Mouse (Mus musculus): Measurements from ENCODE around the gene 9930111J21Rik2. TPM values are rescaled to one million over a fixed set of nuclear protein-coding genes. Genes with fewer than 3 reads are reported as not detected.
"Not testable (repeated sequence)": the region's sequence is repeated elsewhere in the genome, so short reads cannot be mapped to it uniquely, and the experiment has no call there.

The 9930111J21Rik2 gene
- total RNA-seq, 2 experiments from 2014 or later, result 1.7 to 1.9 TPM

GRCm38 (mm10) chr11:49078719-49079118 is 27.7 kb upstream of the 9930111J21Rik2 start:
- DNase-seq (ENCODE audit: low spot score in 2 of 2), result no peak

- DNase-seq (ENCODE audit: low spot score in 2 of 2), result no peak
Measured at GRCm38 (mm10) chr11:49077012-49077411, 26.0 kb upstream of the 9930111J21Rik2 start.

- DNase-seq (ENCODE audit: low spot score in 2 of 2), result not testable (repeated sequence)
Measured at GRCm38 (mm10) chr11:49076001-49076757, 25.1 kb upstream of the 9930111J21Rik2 start, which contains the start of gene Ifi47. Gene Ifi47, plus strand, starts transcription at chr11:49076587.

- DNase-seq (ENCODE audit: low spot score in 2 of 2), result no peak
Measured at GRCm38 (mm10) chr11:49068358-49068757, 17.3 kb upstream of the 9930111J21Rik2 start.

- not testable (repeated sequence) for DNase-seq (ENCODE audit: low spot score in 2 of 2)
Measured at GRCm38 (mm10) chr11:49063713-49064469, 12.8 kb upstream of the 9930111J21Rik2 start, which contains the start of gene Tgtp2. Gene Tgtp2, minus strand, starts transcription at chr11:49064206.

- DNase-seq (ENCODE audit: low spot score in 2 of 2), result not testable (repeated sequence)
Measured at GRCm38 (mm10) chr11:49061865-49062264, 10.8 kb upstream of the 9930111J21Rik2 start.

- not testable (repeated sequence) for DNase-seq (ENCODE audit: low spot score in 2 of 2)
Measured at GRCm38 (mm10) chr11:49060061-49060460, 9.0 kb upstream of the 9930111J21Rik2 start.

- not testable (repeated sequence) for DNase-seq (ENCODE audit: low spot score in 2 of 2)
Measured at GRCm38 (mm10) chr11:49051894-49052293, 852 bp upstream of the 9930111J21Rik2 start.

- not testable (repeated sequence) for DNase-seq (ENCODE audit: low spot score in 2 of 2)
Measured at GRCm38 (mm10) chr11:49050064-49050463, 978 bp downstream of the 9930111J21Rik2 start.

- not testable (repeated sequence) for DNase-seq (ENCODE audit: low spot score in 2 of 2)
Measured at GRCm38 (mm10) chr11:49012074-49012473, 39.0 kb downstream of the 9930111J21Rik2 start.

- DNase-seq (ENCODE audit: low spot score in 2 of 2), result not testable (repeated sequence)
Measured at GRCm38 (mm10) chr11:49006785-49007184, 44.3 kb downstream of the 9930111J21Rik2 start.

GRCm38 (mm10) chr11:49006317-49006716 is 44.7 kb downstream of the 9930111J21Rik2 start:
- DNase-seq (ENCODE audit: low spot score in 2 of 2), result not testable (repeated sequence)

- not testable (repeated sequence) for DNase-seq (ENCODE audit: low spot score in 2 of 2)
Measured at GRCm38 (mm10) chr11:49000411-49000810, 50.6 kb downstream of the 9930111J21Rik2 start.

- not testable (repeated sequence) for DNase-seq (ENCODE audit: low spot score in 2 of 2)
Measured at GRCm38 (mm10) chr11:48994018-48994417, 57.0 kb downstream of the 9930111J21Rik2 start, which contains the start of gene Tgtp1. Gene Tgtp1, minus strand, starts transcription at chr11:48994172.

- not testable (repeated sequence) for DNase-seq (ENCODE audit: low spot score in 2 of 2)
Measured at GRCm38 (mm10) chr11:48993296-48993695, 57.7 kb downstream of the 9930111J21Rik2 start.

- DNase-seq (ENCODE audit: low spot score in 2 of 2), result not testable (repeated sequence)
Measured at GRCm38 (mm10) chr11:48991740-48992520, 59.1 kb downstream of the 9930111J21Rik2 start, which contains the start of gene Gm12185. Gene Gm12185, minus strand, starts transcription at chr11:48992226.

GRCm38 (mm10) chr11:48989981-48990380 is 61.1 kb downstream of the 9930111J21Rik2 start:
- DNase-seq (ENCODE audit: low spot score in 2 of 2), result not testable (repeated sequence)

GRCm38 (mm10) chr11:48988219-48988618 is 62.8 kb downstream of the 9930111J21Rik2 start:
- DNase-seq (ENCODE audit: low spot score in 2 of 2), result not testable (repeated sequence)

GRCm38 (mm10) chr11:48982848-48983247 is 68.2 kb downstream of the 9930111J21Rik2 start:
- not testable (repeated sequence) for DNase-seq (ENCODE audit: low spot score in 2 of 2)

- DNase-seq (ENCODE audit: low spot score in 2 of 2), result not testable (repeated sequence)
Measured at GRCm38 (mm10) chr11:48980052-48980451, 71.0 kb downstream of the 9930111J21Rik2 start.

- not testable (repeated sequence) for DNase-seq (ENCODE audit: low spot score in 2 of 2)
Measured at GRCm38 (mm10) chr11:48979251-48979650, 71.8 kb downstream of the 9930111J21Rik2 start, which contains the start of gene 9930111J21Rik1. Gene 9930111J21Rik1, minus strand, starts transcription at chr11:48979398.
